Mouse (Mus musculus) yolk sac, embryonic 10.5 days (tissue): Measurements from ENCODE around the gene Scg5.

ENCODE experiments used
- DNase-seq: peaks from one replicate; pipeline ENCODE4 v3.0.0-alpha.2; 2017; ENCODE audit warnings: low spot score

Gene Scg5

GRCm38 (mm10) chr2:113828943-113829882 is at the start of gene Scg5:
TSS of gene Scg5 (minus strand) at chr2:113829121.
- peak; percentile 83 for DNase-seq

- no peak for DNase-seq
Observed at GRCm38 (mm10) chr2:113870115-113870514, 41.2 kb upstream of the Scg5 start.

- no peak for DNase-seq
Observed at GRCm38 (mm10) chr2:113868404-113868803, 39.5 kb upstream of the Scg5 start.

DNA sequence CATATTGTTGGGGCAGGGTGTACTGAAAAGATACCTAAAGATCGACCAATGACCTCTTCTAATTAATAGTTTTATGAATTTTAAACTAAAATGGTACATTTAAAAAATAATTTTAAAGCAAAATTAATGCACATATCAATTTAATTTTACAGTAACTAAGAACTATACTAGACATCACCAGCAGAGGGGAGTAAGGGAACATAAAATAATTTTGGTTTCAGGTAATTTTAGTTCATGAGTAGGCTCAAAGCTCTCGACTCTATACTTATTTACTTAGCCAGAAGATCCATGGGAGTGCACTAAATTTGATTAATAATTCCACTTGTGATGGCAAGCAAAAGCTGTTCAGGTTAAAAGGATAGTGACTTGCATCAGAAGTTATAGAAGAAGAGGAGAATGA is 37.2 kb upstream of the Scg5 start:
- no peak for DNase-seq

DNA sequence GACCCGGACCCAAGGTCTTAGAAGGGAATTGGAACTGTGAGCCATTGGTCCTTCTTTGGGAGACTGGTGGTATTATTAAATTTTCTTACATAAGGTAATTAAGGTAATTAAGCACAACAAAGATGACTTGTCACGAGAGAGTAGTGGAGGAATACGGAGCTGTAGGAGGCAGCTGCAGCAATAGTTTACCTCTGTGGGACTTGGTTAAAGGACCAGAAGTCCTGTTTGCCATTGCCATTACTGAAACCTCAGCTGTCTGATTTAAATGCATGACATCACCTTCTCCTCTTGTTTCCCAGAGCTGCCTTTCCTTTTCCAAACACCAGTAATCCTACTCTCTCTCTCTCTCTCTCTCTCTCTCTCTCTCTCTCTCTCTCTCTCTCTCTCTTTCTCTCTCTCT is 20.2 kb upstream of the Scg5 start:
- no peak for DNase-seq

DNA sequence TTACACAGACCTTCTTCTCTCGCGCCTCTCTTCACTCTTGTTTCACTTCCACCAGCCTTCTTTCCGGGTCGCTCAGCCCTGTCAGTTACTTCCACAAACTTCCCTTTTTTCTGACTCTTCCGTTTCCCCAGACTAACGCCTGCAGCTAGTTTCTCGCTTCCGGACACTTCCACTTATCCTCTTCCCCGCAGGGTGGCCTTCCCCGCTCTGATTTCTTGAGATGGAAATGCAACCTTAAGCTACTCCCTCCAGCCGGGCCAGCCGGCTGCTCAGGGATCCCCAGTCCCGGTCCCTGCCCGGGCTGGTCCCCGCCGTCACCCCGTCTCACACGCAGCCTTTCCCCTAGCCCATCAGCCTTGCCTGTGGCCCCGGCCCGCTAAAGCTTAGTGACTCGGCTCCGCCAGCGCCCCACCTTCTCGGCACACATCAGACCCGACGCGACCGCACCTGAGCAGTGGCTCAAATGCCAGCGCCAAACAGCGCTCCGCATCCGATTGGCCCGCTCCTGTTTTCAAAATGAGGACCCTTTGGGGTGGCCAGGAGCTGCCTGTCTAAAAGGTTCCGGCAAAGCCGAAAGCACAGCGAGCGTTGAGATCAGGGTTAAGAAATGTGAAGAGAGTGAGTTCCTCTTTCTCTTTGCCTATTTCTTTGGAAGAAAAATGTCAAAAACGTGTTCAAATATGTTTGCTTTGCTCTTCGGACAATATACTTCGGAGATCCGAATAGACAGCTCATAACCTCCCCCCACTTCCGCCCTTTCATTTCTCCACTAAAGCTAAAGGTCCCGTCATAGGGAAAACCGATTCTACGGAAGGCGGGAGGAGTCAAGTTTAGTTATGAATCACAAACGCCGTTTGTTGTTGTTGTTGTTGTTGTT is 19.6 kb upstream of the Scg5 start, which contains the start of gene Arhgap11a:
Gene Arhgap11a, minus strand, starts transcription at position 417 of the 877 bp plus-strand sequence.
- DNase-seq = peak; percentile 94

- DNase-seq = no peak
Observed at GRCm38 (mm10) chr2:113847678-113848244, 18.8 kb upstream of the Scg5 start.

DNA sequence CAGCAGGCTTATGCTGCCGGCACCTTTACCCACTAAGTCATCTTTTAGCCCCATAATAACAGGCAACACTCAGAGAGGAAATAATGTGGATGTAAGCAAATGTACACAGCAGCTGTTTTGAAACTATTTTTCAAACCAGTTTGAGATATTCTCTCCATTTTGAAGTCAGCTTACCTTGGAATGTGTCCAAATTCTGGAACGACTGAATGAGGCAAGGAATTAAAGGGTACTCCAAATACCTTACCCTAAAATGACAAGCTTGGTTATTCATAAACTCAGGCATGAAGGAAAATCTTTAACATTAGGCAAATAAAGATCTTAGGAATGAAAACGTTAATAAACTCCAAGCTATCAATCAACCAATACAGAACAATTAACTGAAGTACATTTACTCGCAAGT is 16.2 kb upstream of the Scg5 start:
- no peak for DNase-seq

DNA sequence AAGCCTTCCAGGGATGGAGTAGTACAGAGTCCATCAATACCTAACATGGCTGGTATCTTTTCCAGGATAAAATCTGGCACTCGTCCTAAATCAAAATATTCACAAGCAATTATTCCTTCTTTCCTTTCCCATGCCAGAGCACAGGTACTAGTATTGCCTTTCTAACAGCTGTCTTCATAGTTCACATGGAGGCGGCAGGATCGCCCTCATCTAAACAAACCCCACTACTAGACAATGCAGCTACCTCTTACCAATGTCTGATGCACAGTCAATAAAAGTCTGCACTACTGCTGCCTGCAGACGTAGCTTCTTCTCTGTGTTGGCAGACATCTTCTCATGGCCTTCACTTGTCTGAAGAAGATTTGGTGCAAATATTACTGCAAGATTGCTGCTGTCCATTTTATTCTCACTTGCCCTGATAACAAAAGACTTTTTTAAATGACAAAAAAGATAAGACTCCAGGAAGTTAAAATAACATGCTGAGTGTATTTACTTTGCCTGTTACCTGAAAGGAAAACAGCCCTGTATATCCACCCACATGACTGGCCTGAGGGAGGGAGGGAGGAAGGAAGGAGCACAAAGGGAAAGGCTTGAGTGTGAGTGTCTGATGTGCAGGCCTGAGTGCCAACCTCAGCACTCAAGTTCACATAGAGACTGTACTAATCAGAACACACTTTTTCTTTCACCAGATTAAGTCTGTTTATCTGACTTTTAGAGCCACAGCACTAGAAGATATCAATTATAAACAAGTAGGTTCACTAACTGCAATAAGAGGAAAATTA is 12.9 kb upstream of the Scg5 start:
- no peak for DNase-seq

DNA sequence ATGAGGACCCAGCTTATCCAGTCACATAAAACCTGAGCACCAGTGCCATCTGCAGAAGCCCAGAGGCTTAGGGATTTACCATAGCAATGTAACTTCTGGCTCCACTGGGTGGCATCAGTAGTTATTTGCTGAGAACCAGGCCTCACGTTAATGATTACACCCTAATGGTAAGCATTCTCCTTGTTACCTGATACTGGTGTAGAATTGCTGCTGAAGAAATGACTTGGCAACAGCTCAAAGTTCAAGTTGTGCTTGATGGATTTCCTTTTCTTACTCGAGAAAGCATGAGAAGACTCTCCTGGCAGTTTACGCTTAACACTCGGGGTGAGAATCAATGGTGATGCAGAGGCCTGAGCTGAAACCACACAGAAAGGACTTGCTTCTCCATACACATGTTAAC is 10.6 kb upstream of the Scg5 start:
- peak; percentile 55 for DNase-seq

GRCm38 (mm10) chr2:113835219-113835618 is 6.3 kb upstream of the Scg5 start:
- no peak for DNase-seq

- DNase-seq = no peak
Observed at GRCm38 (mm10) chr2:113828086-113828942, 607 bp downstream of the Scg5 start.

DNA sequence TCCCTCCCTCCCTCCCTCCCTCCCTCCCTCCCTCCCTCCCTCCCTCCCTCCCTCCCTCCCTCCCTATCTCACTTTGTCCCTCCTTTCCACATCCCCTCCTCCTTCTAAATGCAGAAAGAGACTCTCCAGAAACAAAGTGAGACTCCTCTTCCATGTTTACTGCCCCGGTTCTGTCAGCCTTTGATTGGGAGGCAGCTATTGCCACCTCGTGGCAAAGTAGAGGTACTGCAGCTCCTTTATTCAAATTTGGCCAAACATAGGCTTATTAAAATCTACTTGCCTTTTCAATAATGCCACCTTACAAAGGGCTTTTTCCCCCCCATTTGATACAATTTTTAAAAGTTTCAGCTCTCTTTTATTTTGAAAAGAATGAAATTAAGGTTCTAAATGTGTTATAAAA is 5.0 kb downstream of the Scg5 start:
- no peak for DNase-seq

GRCm38 (mm10) chr2:113822367-113822766 is 6.6 kb downstream of the Scg5 start:
- no peak for DNase-seq

GRCm38 (mm10) chr2:113821176-113821734 is 7.7 kb downstream of the Scg5 start:
- DNase-seq = peak; percentile 73

DNA sequence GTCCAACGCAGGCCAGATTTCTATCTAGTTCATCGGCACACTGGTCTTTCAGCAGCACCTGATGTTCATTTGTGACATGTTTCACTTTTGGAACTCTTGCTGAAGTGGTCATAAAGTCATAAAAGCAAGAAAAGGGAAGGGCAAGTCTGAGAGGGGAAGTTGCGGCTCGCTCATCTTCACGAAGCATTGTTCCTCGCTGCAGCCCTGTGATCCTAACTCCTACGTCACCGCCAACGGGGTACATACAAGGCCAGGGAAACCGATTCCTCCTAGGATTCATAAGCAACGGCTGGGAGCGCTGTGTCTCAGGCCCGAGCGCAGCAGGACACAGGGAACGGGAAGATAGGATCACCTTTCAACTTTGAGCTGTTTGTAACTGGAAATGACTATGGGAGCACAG is 8.8 kb downstream of the Scg5 start:
- DNase-seq = no peak

DNA sequence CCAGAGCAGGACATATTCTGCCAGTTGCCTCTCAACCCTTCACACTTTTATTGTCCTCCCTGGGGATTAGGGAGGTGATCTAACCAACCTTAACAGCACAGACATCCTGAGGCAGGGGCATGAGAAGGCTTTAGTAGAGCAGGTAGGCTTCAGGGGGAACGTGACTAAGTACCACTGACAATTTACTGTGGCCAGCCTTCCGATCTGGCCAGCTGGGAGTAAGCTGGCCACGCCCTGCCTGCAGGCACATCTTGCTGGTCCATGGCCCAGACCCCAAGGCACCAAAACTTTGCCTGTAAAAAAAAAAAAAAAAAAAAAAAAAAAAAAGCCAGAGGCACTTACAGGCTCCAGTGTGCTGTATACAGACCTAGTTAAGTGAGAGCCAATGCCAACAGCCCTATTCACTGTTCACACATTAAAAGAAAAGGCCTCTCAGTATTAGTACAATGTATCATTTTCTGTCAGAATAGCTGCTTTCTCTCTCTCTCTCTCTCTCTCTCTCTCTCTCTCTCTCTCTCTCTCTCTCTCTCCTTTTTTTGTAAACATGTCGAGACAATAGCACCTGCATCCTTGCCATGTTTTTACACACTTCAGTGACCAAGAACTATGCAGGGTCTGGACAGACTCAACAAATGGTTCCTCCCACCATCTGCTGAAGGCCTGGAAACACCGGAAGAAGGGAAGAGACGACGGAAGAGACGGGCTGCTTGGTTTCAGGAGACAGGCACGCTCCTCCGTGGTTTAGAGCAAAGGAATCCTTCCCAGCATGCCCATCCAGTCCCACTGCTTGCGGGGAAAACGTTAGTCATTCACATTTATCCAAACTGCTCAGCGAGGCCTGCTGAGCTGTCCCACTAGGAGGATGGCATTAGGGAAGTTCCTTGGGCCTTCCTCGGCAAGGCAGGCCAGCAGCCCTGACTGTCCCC is 11.0 kb downstream of the Scg5 start:
- no peak for DNase-seq

- peak; percentile 19 for DNase-seq
Observed at GRCm38 (mm10) chr2:113807640-113808039, 21.3 kb downstream of the Scg5 start.
